Mouse (Mus musculus) midbrain, embryonic 14.5 days (tissue): ENCODE measurements around the gene Aqp2. TPM values are rescaled to one million over a fixed set of nuclear protein-coding genes. Genes with fewer than 3 reads are reported as not detected.

Experiments used
- ATAC-seq: fragments of 200-750 bp; cut with Nextera tagmentation; 2 replicates; pipeline ENCODE4 v1.8.0; 2017; ENCODE audit warnings: moderate number of reproducible peaks, moderate library complexity; ENCODE audit not compliant: low FRiP score, low TSS enrichment
- DNase-seq: peaks from one replicate; pipeline ENCODE4 v3.0.0-alpha.2; 2015
- H3K27ac ChIP-seq: fragments of 300-500 bp; sonication (generic); replicated peaks from 2 replicates; pipeline ENCODE4 v1.5.1; 2014; ENCODE audit warnings: mild to moderate bottlenecking, low read depth, low read length, moderate library complexity
- H3K27me3 ChIP-seq: fragments of 300-500 bp; sonication (generic); 2 replicates; pipeline ENCODE4 v1.6.1; 2014; ENCODE audit warnings: low read length, control low read depth, mixed read lengths; ENCODE audit not compliant: control insufficient read depth, insufficient read depth
- H3K36me3 ChIP-seq: fragments of 300-500 bp; sonication (generic); 2 replicates; pipeline ENCODE4 v1.6.1; 2014; ENCODE audit warnings: low read length, control low read depth; ENCODE audit not compliant: control insufficient read depth, insufficient read depth
- H3K4me1 ChIP-seq: fragments of 300-500 bp; sonication (generic); 2 replicates; pipeline ENCODE4 v1.6.1; 2014; ENCODE audit warnings: mild to moderate bottlenecking, antibody characterized with exemption, low read length, control low read depth; ENCODE audit not compliant: control insufficient read depth, insufficient read depth
- H3K4me2 ChIP-seq: fragments of 300-500 bp; sonication (generic); 2 replicates; pipeline ENCODE4 v1.6.1; 2014; ENCODE audit warnings: mild to moderate bottlenecking, low read length, moderate library complexity
- H3K4me3 ChIP-seq: fragments of 300-500 bp; sonication (generic); replicated peaks from 2 replicates; pipeline ENCODE4 v1.5.1; 2014; ENCODE audit warnings: low read depth, low read length
- H3K9ac ChIP-seq: fragments of 300-500 bp; sonication (generic); replicated peaks from 2 replicates; pipeline ENCODE4 v1.6.1; 2014; ENCODE audit warnings: mild to moderate bottlenecking, low read length, moderate library complexity
- H3K9me3 ChIP-seq: fragments of 300-500 bp; sonication (generic); 2 replicates; pipeline ENCODE4 v1.6.1; 2016; ENCODE audit warnings: low read length, control low read depth, mixed read lengths; ENCODE audit not compliant: control insufficient read depth
- WGBS: fragments of 180-500 bp; shearing (Covaris S2); extraction: QIAGEN DNeasy Blood & Tissue Kit; methylation state at CpG from one replicate; pipeline ENCODE4 v1.1.7; 2014; 5-methylcytosine and 5-hydroxymethylcytosine counted together
- polyA plus RNA-seq: library from polyadenylated mRNA; unstranded; fragments of >200 nt; fragmentation: Nextera tagmentation; extraction: Ambion mirVana; gene quantifications from 2 replicates; pipeline ENCODE4 v1.2.1, GENCODE M21; 2014

The Aqp2 gene
- polyA plus RNA-seq, 1 experiment from 2014 or later, result not detected

DNA sequence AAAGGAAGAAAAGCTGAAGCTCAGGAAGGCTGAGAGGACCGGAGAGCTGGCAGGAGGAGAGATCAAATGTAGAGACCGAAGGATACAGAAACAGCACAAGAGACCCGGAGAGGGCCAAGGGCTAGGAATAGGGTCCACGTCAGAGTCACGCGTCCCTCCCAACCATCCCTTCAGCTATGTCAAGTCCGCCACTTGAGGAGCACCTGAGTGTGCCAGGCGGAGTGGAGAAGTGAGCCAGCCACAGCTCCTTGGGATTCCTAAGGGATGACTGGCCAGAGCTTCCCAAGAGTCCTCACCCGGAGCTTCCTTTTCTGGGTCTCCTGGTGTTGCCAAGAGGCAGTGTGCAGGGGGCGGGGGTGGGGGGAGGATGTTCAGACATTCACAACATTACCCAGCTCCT is 16.1 kb downstream of the Aqp2 start:
- H3K9me3 ChIP-seq, result no peaks in the 10 kb centered on the region
- no peak overlapping the region for H3K4me3 ChIP-seq
- no peak for ATAC-seq
- no peak overlapping the region for H3K4me2 ChIP-seq
- H3K27ac ChIP-seq, result no peak overlapping the region
- H3K9ac ChIP-seq, result no peak overlapping the region
- no peak for DNase-seq
- peaks cover 11% of the 10 kb centered on the region for H3K4me1 ChIP-seq
- H3K36me3 ChIP-seq, result no peaks in the 10 kb centered on the region
- peaks cover 40% of the 10 kb centered on the region for H3K27me3 ChIP-seq
- WGBS, result 88% methylated on average over 10 of the region's 10 CpGs

DNA sequence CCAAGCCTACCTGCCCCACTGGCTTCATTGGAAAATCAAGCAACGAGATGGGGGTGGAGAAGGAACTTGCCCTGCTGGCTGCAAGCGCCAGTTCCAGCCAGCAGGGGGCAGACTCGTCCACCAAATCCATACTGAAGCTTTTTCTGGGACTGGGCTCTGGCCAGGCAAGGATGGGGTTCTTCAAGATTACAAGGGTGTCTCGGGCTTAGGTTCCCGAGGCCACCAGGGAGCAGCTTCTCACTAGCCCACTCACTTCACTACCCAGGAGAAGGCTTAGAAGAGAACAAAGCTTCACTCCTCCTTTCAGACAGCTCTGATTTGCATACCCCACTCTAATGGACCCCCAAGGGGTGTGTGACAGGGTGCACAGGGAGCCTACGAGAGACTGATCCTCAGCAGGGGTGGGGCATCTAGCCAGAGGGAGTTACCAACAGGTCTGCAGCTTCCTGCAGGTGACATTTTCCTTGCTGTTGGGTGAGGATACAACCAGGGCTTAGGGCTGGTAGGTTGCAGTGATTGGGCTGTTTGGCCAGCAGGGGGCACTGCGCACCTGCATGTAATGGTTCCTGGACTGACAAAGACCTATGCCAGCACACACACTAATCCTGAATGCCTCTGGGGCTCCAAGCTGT is 17.3 kb downstream of the Aqp2 start:
- ATAC-seq, result peak; percentile 79
- peak overlapping the region; percentile 63; the same call in 1 of the 2 replicates for H3K27ac ChIP-seq
- H3K4me2 ChIP-seq, result peak overlapping the region; percentile 28
- H3K4me1 ChIP-seq, result peaks cover 23% of the 10 kb centered on the region
- DNase-seq, result peak; percentile 92
- H3K36me3 ChIP-seq, result no peaks in the 10 kb centered on the region
- no peak overlapping the region for H3K4me3 ChIP-seq
- peaks cover 29% of the 10 kb centered on the region for H3K27me3 ChIP-seq
- H3K9ac ChIP-seq, result 0 out of 2 replicates have a peak overlapping the region, but pooled peaks have one; percentile 9
- 0% methylated on average over 7 of the region's 7 CpGs for WGBS
- no peaks in the 10 kb centered on the region for H3K9me3 ChIP-seq

DNA sequence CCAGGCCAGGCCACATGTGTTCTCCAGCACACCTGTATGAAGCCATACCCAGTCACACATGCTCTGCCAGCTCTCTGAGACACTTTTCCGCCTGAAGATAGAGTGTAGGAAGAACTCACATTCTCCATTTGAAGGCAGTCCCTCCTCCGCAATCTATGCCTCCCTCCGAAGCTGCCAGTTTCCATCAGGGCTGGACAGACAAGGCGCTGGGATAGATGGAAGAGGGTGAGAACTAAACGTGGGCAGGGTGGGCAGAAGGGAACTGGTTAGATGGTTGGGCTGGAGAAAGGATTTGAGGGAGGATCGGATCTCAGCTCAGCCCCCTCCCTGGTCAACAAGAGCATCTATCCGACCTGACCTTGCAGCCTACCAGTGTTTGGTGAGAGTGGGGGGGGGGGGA is 18.0 kb downstream of the Aqp2 start:
- DNase-seq (no peak), ATAC-seq (no peak)
- Histone ChIP-seq H3K9me3 (no peaks in the 10 kb centered on the region), H3K36me3 (no peaks in the 10 kb centered on the region), H3K4me1 (peaks cover 29% of the 10 kb centered on the region), H3K4me2 (no peak overlapping the region), H3K9ac (no peak overlapping the region), H3K4me3 (no peak overlapping the region), H3K27me3 (peaks cover 22% of the 10 kb centered on the region), H3K27ac (peak overlapping the region; percentile 63)
- 60% methylated on average over 7 of the region's 7 CpGs for WGBS

DNA sequence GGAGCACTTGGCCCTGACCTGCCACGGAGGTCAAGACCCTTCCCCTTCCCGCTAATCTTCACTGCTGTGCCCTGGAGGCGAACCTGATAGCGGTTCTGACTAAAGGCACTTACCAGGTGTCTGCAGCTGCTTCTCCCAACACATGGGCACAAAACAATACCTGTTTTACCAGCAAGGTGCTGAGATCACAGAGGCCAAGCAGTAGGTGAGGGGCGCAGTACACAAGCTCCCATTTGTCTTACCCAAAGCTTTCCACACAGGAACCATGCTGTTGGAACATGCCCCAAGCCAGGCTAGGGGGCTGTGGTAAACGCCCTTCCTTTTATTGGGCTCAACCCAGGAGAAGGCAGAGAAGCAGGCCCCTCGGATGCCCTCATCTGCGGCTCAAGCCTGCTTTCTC is 18.7 kb downstream of the Aqp2 start:
- Histone ChIP-seq H3K9ac (no peak overlapping the region), H3K27ac (no peak overlapping the region), H3K9me3 (no peaks in the 10 kb centered on the region), H3K4me3 (no peak overlapping the region), H3K27me3 (peaks cover 16% of the 10 kb centered on the region; the same call in 1 of the 2 replicates), H3K36me3 (no peaks in the 10 kb centered on the region), H3K4me2 (no peak overlapping the region), H3K4me1 (peaks cover 29% of the 10 kb centered on the region)
- DNase-seq (no peak), ATAC-seq (no peak)
- WGBS, result 60% methylated on average over 8 of the region's 8 CpGs

DNA sequence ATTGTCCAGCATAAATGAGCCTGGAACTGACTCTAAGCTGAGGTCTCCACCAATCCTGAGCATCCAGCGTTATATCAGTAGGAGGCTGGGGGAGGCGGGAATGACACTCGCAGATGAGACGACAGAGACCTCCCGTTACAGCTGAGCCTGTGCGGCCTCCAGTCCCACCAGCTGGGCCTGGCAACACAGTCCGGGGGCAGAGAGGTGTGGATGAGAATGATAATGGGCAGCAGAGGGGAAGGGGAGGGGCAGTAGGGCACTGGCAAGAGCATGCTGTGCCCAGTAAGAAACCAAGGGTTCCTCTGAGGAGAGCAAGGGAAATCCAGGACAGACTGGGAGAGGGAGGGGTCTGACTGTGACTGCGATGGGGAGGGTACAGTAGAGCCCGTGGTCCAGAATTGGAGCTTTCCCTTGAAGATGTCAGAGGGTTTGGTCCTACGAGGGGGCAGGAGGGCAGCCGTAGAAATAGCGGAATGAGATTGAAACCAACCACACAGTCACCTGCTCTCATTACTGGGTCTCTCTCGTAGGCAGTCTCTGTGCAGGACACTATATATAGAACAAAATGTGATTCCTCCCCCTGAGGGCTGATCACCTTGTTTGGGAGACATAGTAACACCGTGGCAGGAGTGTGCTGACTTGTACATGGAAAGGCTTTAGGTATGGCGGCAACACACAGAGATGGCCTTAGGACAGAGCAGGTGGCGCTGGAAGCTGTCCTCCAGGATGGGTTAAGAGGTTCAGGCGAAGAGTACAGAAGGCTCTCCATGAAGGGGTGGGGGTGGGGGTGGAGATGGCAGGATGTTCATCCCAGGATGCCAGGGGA is 20.6 kb downstream of the Aqp2 start:
- no peak overlapping the region for H3K9ac ChIP-seq
- no peaks in the 10 kb centered on the region for H3K9me3 ChIP-seq
- peak overlapping the region; percentile 14; the same call in 1 of the 2 replicates for H3K27ac ChIP-seq
- 37% methylated on average over 17 of the region's 17 CpGs for WGBS
- H3K4me1 ChIP-seq, result peaks cover 29% of the 10 kb centered on the region
- DNase-seq (peak; percentile 60), ATAC-seq (peak; percentile 39; the same call in 1 of the 2 replicates)
- H3K27me3 ChIP-seq, result peaks cover under 1% of the 10 kb centered on the region; the same call in 1 of the 2 replicates
- H3K36me3 ChIP-seq, result no peaks in the 10 kb centered on the region
- no peak overlapping the region for H3K4me3 ChIP-seq
- no peak overlapping the region for H3K4me2 ChIP-seq

DNA sequence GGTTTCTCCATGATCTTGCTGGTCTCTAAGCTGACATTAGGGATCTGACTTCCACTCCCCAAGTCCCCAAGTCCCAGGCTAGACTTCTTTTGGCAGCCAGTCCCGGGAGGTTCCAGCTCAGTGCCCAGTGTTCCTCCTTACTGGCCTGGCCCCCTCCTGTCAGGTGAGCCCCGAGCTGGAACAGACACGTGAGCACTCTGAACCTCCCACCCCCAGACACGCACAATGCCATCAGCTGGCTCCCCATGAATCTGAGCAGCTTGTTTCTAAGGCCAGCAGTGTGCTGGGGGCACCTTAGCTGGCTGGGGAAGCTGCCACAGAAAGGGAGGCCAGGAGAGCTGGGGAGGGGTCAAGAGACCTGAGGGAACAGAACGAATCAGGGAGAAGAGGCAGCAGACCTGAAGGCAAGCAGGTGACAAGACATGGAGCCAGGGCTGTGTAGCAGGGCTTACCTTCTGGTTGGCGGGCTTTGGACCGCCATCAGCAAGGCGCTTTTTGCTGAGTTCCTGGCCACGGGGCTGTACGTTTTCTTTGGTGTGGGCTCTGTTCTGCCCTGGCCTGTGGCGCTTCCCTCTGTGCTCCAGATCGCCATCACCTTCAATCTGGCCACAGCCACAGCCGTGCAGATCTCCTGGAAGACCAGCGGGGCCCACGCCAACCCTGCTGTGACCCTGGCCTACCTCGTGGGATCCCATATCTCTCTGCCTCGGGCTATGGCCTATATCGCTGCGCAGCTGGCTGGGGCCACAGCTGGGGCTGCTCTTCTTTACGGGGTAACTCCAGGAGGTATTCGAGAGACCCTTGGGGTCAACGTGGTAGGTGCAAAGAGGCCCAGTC is 22.3 kb downstream of the Aqp2 start, which contains the start of gene Aqp6:
TSS of gene Aqp6 (plus strand) at position 415 of the 837 bp plus-strand sequence.
- no peak within 1 kb of the TSS for H3K9ac ChIP-seq
- no peaks in the 10 kb centered on the region for H3K9me3 ChIP-seq
- no peak for ATAC-seq
- no peaks in the 10 kb centered on the region for H3K27me3 ChIP-seq
- WGBS, result 42% methylated on average over 22 of the region's 22 CpGs
- H3K36me3 ChIP-seq, result no peaks in the 10 kb centered on the region
- H3K4me2 ChIP-seq, result no peak within 1 kb of the TSS
- H3K4me3 ChIP-seq, result no peak within 1 kb of the TSS
- peak within 1 kb of the TSS; percentile 55; the same call in 1 of the 2 replicates for H3K27ac ChIP-seq
- DNase-seq, result no peak
- peaks cover 38% of the 10 kb centered on the region for H3K4me1 ChIP-seq

DNA sequence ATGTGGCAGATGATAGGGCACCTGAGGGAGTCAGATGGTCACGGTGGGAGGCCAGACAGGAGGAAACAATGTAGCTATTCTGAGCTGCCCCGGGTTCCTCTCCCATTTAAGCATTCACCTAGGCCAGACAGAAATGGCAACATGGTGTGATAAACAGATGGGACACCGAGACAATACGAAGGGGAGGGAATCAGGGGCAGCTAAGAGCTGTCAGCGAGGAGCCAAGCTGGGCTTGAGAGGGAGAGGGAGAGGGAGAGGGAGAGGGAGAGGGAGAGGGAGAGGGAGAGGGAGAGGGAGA is 22.9 kb downstream of the Aqp2 start:
- no peak for ATAC-seq
- no peaks in the 10 kb centered on the region for H3K27me3 ChIP-seq
- H3K9me3 ChIP-seq, result no peaks in the 10 kb centered on the region
- H3K4me3 ChIP-seq, result no peak overlapping the region
- H3K36me3 ChIP-seq, result no peaks in the 10 kb centered on the region
- no peak overlapping the region for H3K9ac ChIP-seq
- peaks cover 37% of the 10 kb centered on the region for H3K4me1 ChIP-seq
- WGBS, result 6% methylated on average over 5 of the region's 5 CpGs
- H3K27ac ChIP-seq, result peak overlapping the region; percentile 55; the same call in 1 of the 2 replicates
- no peak for DNase-seq
- H3K4me2 ChIP-seq, result no peak overlapping the region

DNA sequence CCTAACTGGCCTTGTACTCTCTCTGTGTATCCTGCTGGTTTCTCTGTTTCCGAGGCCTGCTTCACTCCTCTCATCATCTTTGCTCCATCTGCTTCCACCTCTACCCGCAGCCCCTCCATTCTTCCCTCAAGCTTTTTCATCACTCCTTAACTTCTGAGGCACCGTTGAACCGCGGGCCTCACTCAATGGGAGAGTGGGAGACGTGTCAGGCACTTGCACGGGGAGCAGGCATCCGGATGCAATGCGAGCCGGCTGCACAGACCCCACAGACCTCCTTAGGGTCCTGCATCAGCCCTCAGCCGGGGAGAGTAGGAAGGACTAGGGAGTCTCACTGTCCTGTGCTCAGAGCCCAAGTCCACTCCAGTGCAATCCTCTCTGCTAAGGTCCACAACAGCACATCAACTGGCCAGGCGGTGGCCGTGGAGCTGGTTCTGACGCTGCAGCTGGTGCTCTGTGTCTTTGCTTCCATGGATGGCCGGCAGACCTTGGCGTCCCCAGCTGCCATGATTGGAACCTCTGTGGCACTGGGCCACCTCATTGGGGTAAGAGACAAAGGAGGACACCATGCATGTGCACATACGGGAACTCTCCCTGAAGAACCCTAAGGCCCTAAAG is 23.5 kb downstream of the Aqp2 start:
- H3K36me3 ChIP-seq, result no peaks in the 10 kb centered on the region
- ATAC-seq, result no peak
- 66% methylated on average over 17 of the region's 17 CpGs for WGBS
- no peaks in the 10 kb centered on the region for H3K27me3 ChIP-seq
- H3K27ac ChIP-seq, result no peak overlapping the region
- peaks cover 40% of the 10 kb centered on the region for H3K4me1 ChIP-seq
- H3K9ac ChIP-seq, result no peak overlapping the region
- no peak overlapping the region for H3K4me3 ChIP-seq
- H3K4me2 ChIP-seq, result no peak overlapping the region
- no peaks in the 10 kb centered on the region for H3K9me3 ChIP-seq
- DNase-seq, result no peak
